In genomic region chr1:159773671-159774070, GRCm38 (mm10) we compare ENCODE assay signal across 16 mouse cellular contexts.
DNase-seq lines count a peak whose midpoint lies in the region; ATAC-seq lines count a peak whose summit lies in the region.
"Had no signal": no experiment of that assay in that cellular context is flagged by ENCODE, and none has a peak within 500 bp of the region (broad histone marks: within the 10 kb centered on the region; RNA-seq: fewer than 3 reads in every experiment).

No protein-coding gene starts in this region.

- DNase-seq in kidney, postnatal 25 days, result no peak
- DNase-seq in layer of hippocampus, postnatal 36 days, result peak; percentile 29 to 32
- peak; percentile 88 for DNase-seq in right cerebral cortex, adult 18-20 months
- no peak for DNase-seq in adrenal gland, postnatal 36 days
- DNase-seq in liver, result no peak
- DNase-seq: cerebellum, adult 9-11 months; heart, adult 2 months; kidney, adult 8-10 months; lung, adult 18-20 months had no signal

- H3K9ac ChIP-seq in kidney, embryonic 16.5 days (replicated peaks; ENCODE audit: low read length), result no peak overlapping the region
- no peak overlapping the region for H3K9ac ChIP-seq in heart, embryonic 12.5 days
- H3K9ac ChIP-seq: embryonic facial prominence, embryonic 13.5 days; hindbrain, embryonic 12.5 days; limb, embryonic 12.5 days; neural tube, embryonic 12.5 days had no signal

- H3K4me3 ChIP-seq in kidney, embryonic 16.5 days (ENCODE audit: low read length), result no peak overlapping the region
- H3K4me3 ChIP-seq in heart, embryonic 12.5 days, result no peak overlapping the region
- H3K4me3 ChIP-seq: embryonic facial prominence, embryonic 13.5 days; heart, adult 2 months; hindbrain, embryonic 12.5 days; limb, embryonic 12.5 days; neural tube, embryonic 12.5 days had no signal

- H3K4me1 ChIP-seq in kidney, embryonic 16.5 days (ENCODE audit: insufficient read depth, low read length), result no peaks in the 10 kb centered on the region
- no peaks in the 10 kb centered on the region for H3K4me1 ChIP-seq in heart, embryonic 12.5 days (replicated peaks)
- H3K4me1 ChIP-seq: neural tube, embryonic 12.5 days had no signal

- WGBS in kidney, embryonic 16.5 days, result 78% methylated on average over 12 of the region's 12 CpGs
- WGBS in heart, embryonic 12.5 days, result 69% methylated on average over 12 of the region's 12 CpGs

- no peaks in the 10 kb centered on the region for H3K36me3 ChIP-seq in kidney, embryonic 16.5 days (ENCODE audit: insufficient read depth, low read length)
- no peaks in the 10 kb centered on the region for H3K36me3 ChIP-seq in heart, embryonic 12.5 days
- H3K36me3 ChIP-seq: embryonic facial prominence, embryonic 13.5 days; hindbrain, embryonic 12.5 days; limb, embryonic 12.5 days; neural tube, embryonic 12.5 days had no signal

- H3K9me3 ChIP-seq in kidney, embryonic 16.5 days (ENCODE audit: low read length), result no peaks in the 10 kb centered on the region
- H3K9me3 ChIP-seq in heart, embryonic 12.5 days (replicated peaks), result no peaks in the 10 kb centered on the region
- H3K9me3 ChIP-seq: embryonic facial prominence, embryonic 13.5 days; hindbrain, embryonic 12.5 days; limb, embryonic 12.5 days; neural tube, embryonic 12.5 days had no signal

- no peak overlapping the region for H3K27ac ChIP-seq in kidney, embryonic 16.5 days (ENCODE audit: low read length)
- no peak overlapping the region for H3K27ac ChIP-seq in heart, embryonic 12.5 days (ENCODE audit: poor library complexity, severe bottlenecking)
- H3K27ac ChIP-seq: embryonic facial prominence, embryonic 13.5 days; heart, adult 2 months; hindbrain, embryonic 12.5 days; limb, embryonic 12.5 days; neural tube, embryonic 12.5 days had no signal

- 0 out of 2 replicates have a peak, but pooled peaks have one; percentile 4 for ATAC-seq in kidney, embryonic 16.5 days (ENCODE audit: low FRiP score, low TSS enrichment)
- peak; percentile 66 for ATAC-seq in frontal cortex, adult (ENCODE audit: low TSS enrichment)
- ATAC-seq in heart, embryonic 12.5 days (ENCODE audit: insufficient number of reproducible peaks, low FRiP score), result no peak

- H3K4me2 ChIP-seq in kidney, embryonic 16.5 days (replicated peaks; ENCODE audit: low read depth, low read length), result no peak overlapping the region
- no peak overlapping the region for H3K4me2 ChIP-seq in heart, embryonic 12.5 days
- H3K4me2 ChIP-seq: embryonic facial prominence, embryonic 13.5 days; hindbrain, embryonic 12.5 days; limb, embryonic 12.5 days; neural tube, embryonic 12.5 days had no signal

- no peaks in the 10 kb centered on the region; the same call in 1 of the 2 replicates for H3K27me3 ChIP-seq in kidney, embryonic 16.5 days (ENCODE audit: insufficient read depth, low read length)
- no peaks in the 10 kb centered on the region for H3K27me3 ChIP-seq in heart, embryonic 12.5 days (replicated peaks)
- H3K27me3 ChIP-seq: hindbrain, embryonic 12.5 days; limb, embryonic 12.5 days; neural tube, embryonic 12.5 days had no signal

Comparison
In these comparisons a context has a peak if more than half of its experiments do, and no peak if none do; other contexts are left out.
1. DNase-seq: peak in layer of hippocampus, postnatal 36 days (2 of 2) and right cerebral cortex, adult 18-20 months (single experiment); none in kidney, postnatal 25 days (0 of 2), adrenal gland, postnatal 36 days (0 of 2) and liver (single experiment).